In the genomic region with DNA sequence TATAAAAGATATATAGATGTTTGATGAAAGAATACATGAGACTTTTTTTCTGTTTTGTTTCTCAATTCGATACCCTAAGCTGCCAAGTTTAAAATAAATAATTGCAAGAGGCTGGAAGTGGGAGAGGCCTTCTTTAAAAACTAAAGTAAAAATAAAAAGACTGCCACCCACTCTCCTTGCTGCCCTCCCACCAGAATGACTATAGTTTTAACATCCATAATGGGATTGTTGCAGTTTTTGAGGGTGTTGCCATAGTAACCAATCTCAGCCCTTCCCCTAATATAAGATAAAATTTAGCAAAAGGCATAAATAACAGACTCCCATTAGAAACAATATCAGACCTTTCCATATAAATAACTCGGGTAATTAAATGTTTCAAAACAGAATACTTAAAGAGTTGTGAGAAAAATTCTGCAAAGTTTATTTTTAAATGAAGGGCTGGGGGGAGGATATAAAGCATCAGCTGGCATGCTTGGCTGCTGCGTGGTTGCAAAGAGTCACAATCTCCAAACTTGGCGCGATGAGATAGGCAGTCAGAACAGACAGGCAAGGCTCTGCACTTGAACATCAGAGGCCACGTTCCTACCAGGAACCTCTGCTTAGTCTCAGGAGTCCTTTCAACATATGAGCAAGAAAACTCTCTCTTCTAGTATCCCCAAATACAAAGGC, we compare ENCODE assay signal across 22 mouse cellular contexts. TPM values are rescaled to one million over a fixed set of nuclear protein-coding genes. Genes with fewer than 3 reads are reported as not detected.
A peak's percentile ranks its signal among the peaks of the same experiment; 100 is the strongest.
DNase-seq lines count a peak whose midpoint lies in the region; ATAC-seq and TF ChIP-seq lines count a peak whose summit lies in the region.
"Had no signal": no experiment of that assay in that cellular context is flagged by ENCODE, and none has a peak within 500 bp of the region (broad histone marks: within the 10 kb centered on the region; RNA-seq: fewer than 3 reads in every experiment).

No protein-coding gene starts in this region.

- H3K9me3 ChIP-seq in heart, postnatal 0 days (replicated peaks; ENCODE audit: control insufficient read depth, low read length) = no peaks in the 10 kb centered on the region
- no peaks in the 10 kb centered on the region for H3K9me3 ChIP-seq in midbrain, embryonic 15.5 days
- H3K9me3 ChIP-seq in midbrain, embryonic 14.5 days (ENCODE audit: control insufficient read depth, low read length) = no peaks in the 10 kb centered on the region
- no peaks in the 10 kb centered on the region for H3K9me3 ChIP-seq in forebrain, postnatal 0 days (ENCODE audit: low read length)
- H3K9me3 ChIP-seq: kidney, embryonic 15.5 days; limb, embryonic 10.5 days had no signal

- WGBS in heart, postnatal 0 days = 35% methylated on average over 6 of the region's 6 CpGs
- 39% methylated on average over 6 of the region's 6 CpGs for WGBS in midbrain, embryonic 15.5 days
- 31% methylated on average over 6 of the region's 6 CpGs for whole genome bisulfite sequencing in midbrain, embryonic 14.5 days
- WGBS in forebrain, postnatal 0 days = 38% methylated on average over 6 of the region's 6 CpGs

- H3K9ac ChIP-seq in heart, postnatal 0 days (replicated peaks; ENCODE audit: low read depth, low read length) = no peak overlapping the region
- no peak overlapping the region for H3K9ac ChIP-seq in midbrain, embryonic 15.5 days
- H3K9ac ChIP-seq in midbrain, embryonic 14.5 days (replicated peaks; ENCODE audit: low read length) = no peak overlapping the region
- no peak overlapping the region for H3K9ac ChIP-seq in forebrain, postnatal 0 days
- H3K9ac ChIP-seq: kidney, embryonic 15.5 days; liver, postnatal 0 days had no signal

- no peaks in the 10 kb centered on the region for H3K36me3 ChIP-seq in heart, postnatal 0 days (replicated peaks; ENCODE audit: control insufficient read depth, insufficient read depth, low read length)
- H3K36me3 ChIP-seq in midbrain, embryonic 15.5 days (replicated peaks) = no peaks in the 10 kb centered on the region
- H3K36me3 ChIP-seq in midbrain, embryonic 14.5 days (ENCODE audit: control insufficient read depth, insufficient read depth, low read length) = no peaks in the 10 kb centered on the region
- no peaks in the 10 kb centered on the region for H3K36me3 ChIP-seq in forebrain, postnatal 0 days (ENCODE audit: insufficient read depth)
- H3K36me3 ChIP-seq: kidney, embryonic 15.5 days; limb, embryonic 10.5 days had no signal

- TF ChIP-seq EP300 in heart, postnatal 0 days (IDR thresholded peaks at IDR 0.05; ENCODE audit: low read depth) = no peak

- DNase-seq in frontal cortex, adult 2 months (ENCODE audit: extremely low spot score in 1 of 2, low spot score in 1 of 2) = peak; percentile 57 to 58
- no peak for DNase-seq in frontal cortex, postnatal 14 days (ENCODE audit: low spot score in 2 of 2)
- DNase-seq in heart, postnatal 0 days (ENCODE audit: low spot score) = peak; percentile 53
- DNase-seq in heart, postnatal 14 days = no peak
- no peak for DNase-seq in midbrain, embryonic 14.5 days
- DNase-seq in forebrain, postnatal 0 days = peak; percentile 57
- DNase-seq in thymus, postnatal 4 days = no peak
- DNase-seq: adrenal gland, postnatal 36 days; B cell, adult 2 months; cerebellum, adult 2 months; cerebellum, postnatal 36 days; gastrocnemius, postnatal 25 days; heart, postnatal 36 days; kidney, postnatal 4 days; liver, postnatal 0 days; lung, postnatal 10 days; thymus, postnatal 25 days had no signal

- 0 out of 2 replicates have a peak overlapping the region, but pooled peaks have one; percentile 11 for H3K27ac ChIP-seq in heart, postnatal 0 days (ENCODE audit: low read depth)
- H3K27ac ChIP-seq in midbrain, embryonic 15.5 days = no peak overlapping the region
- H3K27ac ChIP-seq in midbrain, embryonic 14.5 days (replicated peaks; ENCODE audit: low read depth, low read length) = no peak overlapping the region
- peak overlapping the region; percentile 35; the same call in 1 of the 2 replicates for H3K27ac ChIP-seq in forebrain, postnatal 0 days (ENCODE audit: low read depth, low read length)
- H3K27ac ChIP-seq: kidney, embryonic 15.5 days; limb, embryonic 10.5 days had no signal

- no peaks in the 10 kb centered on the region for H3K27me3 ChIP-seq in heart, postnatal 0 days (ENCODE audit: control insufficient read depth, insufficient read depth, low read length)
- H3K27me3 ChIP-seq in midbrain, embryonic 15.5 days (replicated peaks) = no peaks in the 10 kb centered on the region
- H3K27me3 ChIP-seq in midbrain, embryonic 14.5 days (ENCODE audit: control insufficient read depth, insufficient read depth, low read length) = no peaks in the 10 kb centered on the region
- H3K27me3 ChIP-seq in forebrain, postnatal 0 days (ENCODE audit: insufficient read depth, low read length) = no peaks in the 10 kb centered on the region
- H3K27me3 ChIP-seq: kidney, embryonic 15.5 days had no signal

- no peak for TF ChIP-seq CTCF in heart, postnatal 0 days (IDR thresholded peaks at IDR 0.05; ENCODE audit: low read depth)
- no peak for TF ChIP-seq CTCF in forebrain, postnatal 0 days (IDR thresholded peaks at IDR 0.05; ENCODE audit: low read depth)

- no peak overlapping the region for H3K4me2 ChIP-seq in heart, postnatal 0 days (ENCODE audit: low read depth, low read length)
- H3K4me2 ChIP-seq in midbrain, embryonic 15.5 days = no peak overlapping the region
- H3K4me2 ChIP-seq in midbrain, embryonic 14.5 days (ENCODE audit: low read length) = no peak overlapping the region
- no peak overlapping the region for H3K4me2 ChIP-seq in forebrain, postnatal 0 days (ENCODE audit: low read depth)
- H3K4me2 ChIP-seq: kidney, embryonic 15.5 days had no signal

- ATAC-seq in heart, postnatal 0 days (ENCODE audit: insufficient read depth, low read depth) = peak; percentile 69
- 0 out of 2 replicates have a peak, but pooled peaks have one; percentile 11 for ATAC-seq in midbrain, embryonic 15.5 days (replicated peaks)
- ATAC-seq in midbrain, embryonic 14.5 days (ENCODE audit: low FRiP score, low TSS enrichment) = no peak
- peak; percentile 71 for ATAC-seq in forebrain, postnatal 0 days
- ATAC-seq: intestine, postnatal 0 days; liver, postnatal 0 days had no signal

- H3K4me3 ChIP-seq in heart, postnatal 0 days (ENCODE audit: low read depth, low read length) = no peak overlapping the region
- H3K4me3 ChIP-seq in midbrain, embryonic 15.5 days = no peak overlapping the region
- H3K4me3 ChIP-seq in midbrain, embryonic 14.5 days (replicated peaks; ENCODE audit: low read depth, low read length) = no peak overlapping the region
- H3K4me3 ChIP-seq in forebrain, postnatal 0 days (ENCODE audit: low read depth, low read length) = no peak overlapping the region
- H3K4me3 ChIP-seq: kidney, embryonic 15.5 days; limb, embryonic 10.5 days had no signal

- intact Hi-C loops in heart, postnatal 14 days (cut with DNase I) = no loop called here

- peaks cover 17% of the 10 kb centered on the region; the same call in 1 of the 2 replicates for H3K4me1 ChIP-seq in heart, postnatal 0 days (ENCODE audit: control insufficient read depth, insufficient read depth)
- H3K4me1 ChIP-seq in midbrain, embryonic 15.5 days = peaks cover 22% of the 10 kb centered on the region
- peaks cover 8% of the 10 kb centered on the region; the same call in 1 of the 2 replicates for H3K4me1 ChIP-seq in midbrain, embryonic 14.5 days (ENCODE audit: control insufficient read depth, insufficient read depth, low read length)
- H3K4me1 ChIP-seq in forebrain, postnatal 0 days (ENCODE audit: insufficient read depth) = peaks cover 18% of the 10 kb centered on the region
- H3K4me1 ChIP-seq: limb, embryonic 10.5 days had no signal

RNA-seq across cellular contexts. Expression of gene Dgki, which starts 57.8 kb away (rescaled TPM):
- 11.4 and 11.6 TPM in 2 replicates for polyA plus RNA-seq in frontal cortex, adult 2 months (2012; rRNA removed)
- total RNA-seq in heart, postnatal 0 days (2014; rRNA removed; ENCODE audit: low replicate concordance) = 0.11 and 0.66 TPM in 2 replicates
- 0.33 TPM in 2 replicates for polyA plus RNA-seq in heart, postnatal 0 days (2015; fragmentation: Nextera tagmentation; extraction: Ambion mirVana)
- under 1 TPM; 0.26 to 0.27 TPM for total RNA-seq in heart, postnatal 14 days (2021)
- 6.9 and 8.9 TPM in 2 replicates for polyA plus RNA-seq in midbrain, embryonic 15.5 days (2015; fragmentation: Nextera tagmentation; extraction: Ambion mirVana)
- 7.6 and 9.2 TPM in 2 replicates for polyA plus RNA-seq in midbrain, embryonic 14.5 days (2014; fragmentation: Nextera tagmentation; extraction: Ambion mirVana)
- total RNA-seq in forebrain, postnatal 0 days (2014; rRNA removed) = 30.2 and 34.0 TPM in 2 replicates
- 3.3 and 5.5 TPM in 2 replicates for polyA plus RNA-seq in forebrain, postnatal 0 days (2015; fragmentation: Nextera tagmentation; extraction: Ambion mirVana)
- polyA plus RNA-seq: liver, adult 2 months had no signal

Comparison
In these comparisons a context has a peak if more than half of its experiments do, and no peak if none do; other contexts are left out.
1. DNase-seq: peak in frontal cortex, adult 2 months (2 of 2), heart, postnatal 0 days (single experiment) and forebrain, postnatal 0 days (single experiment); none in frontal cortex, postnatal 14 days (0 of 2), heart, postnatal 14 days (0 of 2), midbrain, embryonic 14.5 days (single experiment) and thymus, postnatal 4 days (single experiment).
2. H3K27ac ChIP-seq: peak in heart, postnatal 0 days (single experiment) and forebrain, postnatal 0 days (single experiment); none in midbrain, embryonic 15.5 days (single experiment) and midbrain, embryonic 14.5 days (single experiment).